Mouse (Mus musculus): ENCODE results near the gene Tti1.

DNA sequence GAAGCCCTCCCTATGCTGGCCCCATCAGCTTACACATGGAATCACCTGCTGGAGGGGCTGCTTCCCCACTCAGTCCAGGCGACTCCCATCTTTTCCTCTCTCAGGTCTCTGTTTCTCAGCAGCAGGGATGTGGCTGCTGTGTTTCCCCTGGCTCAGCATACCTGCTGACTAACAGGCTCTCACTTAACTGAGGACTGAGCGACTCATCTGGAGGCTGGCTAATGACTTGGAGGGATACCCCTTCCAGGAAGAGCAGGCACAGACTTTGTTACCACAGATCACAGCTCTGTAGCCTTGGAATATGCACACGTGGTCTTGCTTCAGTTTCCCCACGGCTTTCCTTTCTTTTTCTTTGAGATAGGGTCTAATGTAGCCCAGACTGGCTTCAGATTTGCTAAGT lies 45.0 kb downstream of the Tti1 start:
- TF ChIP-seq CTCF (IDR thresholded peaks at IDR 0.05; ENCODE audit: borderline replicate concordance, insufficient read depth, low read length) (no peak), POLR2A (IDR thresholded peaks at IDR 0.05; ENCODE audit: low read depth, low read length) (no peak)

Data from embryonic fibroblast, embryonic 13.5 days (primary cell).